Mouse (Mus musculus) hindbrain, embryonic 10.5 days (tissue): ENCODE results near the gene Jakmip3. TPM values are rescaled to one million over a fixed set of nuclear protein-coding genes. Genes with fewer than 3 reads are reported as not detected.

ENCODE experiments used
- DNase-seq: peaks from one replicate; pipeline ENCODE4 v3.0.0-alpha.2; 2017; ENCODE audit warnings: low spot score
- H3K27ac ChIP-seq: fragments of 300-500 bp; sonication (generic); 2 replicates; pipeline ENCODE4 v1.5.1; 2016; ENCODE audit warnings: mild to moderate bottlenecking, moderate library complexity
- H3K27me3 ChIP-seq: fragments of 300-500 bp; sonication (generic); 2 replicates; pipeline ENCODE4 v1.6.1; 2016; ENCODE audit warnings: mild to moderate bottlenecking; ENCODE audit not compliant: poor library complexity, insufficient read depth, severe bottlenecking
- H3K36me3 ChIP-seq: fragments of 300-500 bp; sonication (generic); 2 replicates; pipeline ENCODE4 v1.6.1; 2016; ENCODE audit warnings: mild to moderate bottlenecking, moderate library complexity
- H3K4me1 ChIP-seq: fragments of 300-500 bp; sonication (generic); replicated peaks from 2 replicates; pipeline ENCODE4 v1.6.1; 2016; ENCODE audit warnings: mild to moderate bottlenecking
- H3K4me3 ChIP-seq: fragments of 300-500 bp; sonication (generic); 2 replicates; pipeline ENCODE4 v1.5.1; 2016; ENCODE audit warnings: mild to moderate bottlenecking, moderate library complexity
- H3K9me3 ChIP-seq: fragments of 300-500 bp; sonication (generic); 2 replicates; pipeline ENCODE4 v1.6.1; 2016; ENCODE audit warnings: mild to moderate bottlenecking, moderate library complexity
- WGBS: fragments of 180-500 bp; shearing (Covaris S2); methylation state at CpG from one replicate; pipeline ENCODE4 v1.1.7; 2016; 5-methylcytosine and 5-hydroxymethylcytosine counted together
- polyA plus RNA-seq: library from polyadenylated mRNA; unstranded; fragments of >200 nt; fragmentation: Nextera tagmentation; extraction: Ambion mirVana; gene quantifications from 2 replicates; pipeline ENCODE4 v1.2.1, GENCODE M21; 2016

The Jakmip3 gene
- polyA plus RNA-seq, 1 experiment from 2014 or later = 1.8 TPM

- 68% methylated on average over 7 of the region's 7 CpGs for WGBS
- no peak overlapping the region for H3K4me3 ChIP-seq
- H3K27ac ChIP-seq = peak overlapping the region; percentile 87
- no peaks in the 10 kb centered on the region for H3K9me3 ChIP-seq
- peaks cover 75% of the 10 kb centered on the region for H3K4me1 ChIP-seq
- no peaks in the 10 kb centered on the region for H3K36me3 ChIP-seq
- peaks cover 24% of the 10 kb centered on the region for H3K27me3 ChIP-seq
- no peak for DNase-seq
Measured at GRCm38 (mm10) chr7:139079141-139079540, 138.6 kb downstream of the Jakmip3 start.

GRCm38 (mm10) chr7:139080714-139081113 is 140.2 kb downstream of the Jakmip3 start:
- peak; percentile 38 for DNase-seq
- H3K4me1 ChIP-seq = peaks cover 67% of the 10 kb centered on the region
- WGBS = 71% methylated on average over 4 of the region's 4 CpGs
- peaks cover 40% of the 10 kb centered on the region for H3K27me3 ChIP-seq
- H3K4me3 ChIP-seq = no peak overlapping the region
- H3K27ac ChIP-seq = no peak overlapping the region
- H3K36me3 ChIP-seq = no peaks in the 10 kb centered on the region
- H3K9me3 ChIP-seq = no peaks in the 10 kb centered on the region

- no peak overlapping the region for H3K4me3 ChIP-seq
- 76% methylated on average over 5 of the region's 5 CpGs for WGBS
- no peaks in the 10 kb centered on the region for H3K9me3 ChIP-seq
- H3K27ac ChIP-seq = 0 out of 2 replicates have a peak overlapping the region, but pooled peaks have one; percentile 46
- peaks cover 45% of the 10 kb centered on the region for H3K27me3 ChIP-seq
- H3K36me3 ChIP-seq = no peaks in the 10 kb centered on the region
- no peak for DNase-seq
- H3K4me1 ChIP-seq = peaks cover 64% of the 10 kb centered on the region
Measured at GRCm38 (mm10) chr7:139081158-139081557, 140.6 kb downstream of the Jakmip3 start.

GRCm38 (mm10) chr7:139082281-139082680 is 141.8 kb downstream of the Jakmip3 start:
- WGBS = 68% methylated on average over 8 of the region's 8 CpGs
- Histone ChIP-seq H3K36me3 (no peaks in the 10 kb centered on the region), H3K9me3 (no peaks in the 10 kb centered on the region), H3K4me1 (peaks cover 62% of the 10 kb centered on the region), H3K27ac (0 out of 2 replicates have a peak overlapping the region, but pooled peaks have one; percentile 46), H3K4me3 (no peak overlapping the region), H3K27me3 (peaks cover 51% of the 10 kb centered on the region)
- DNase-seq = no peak

- WGBS = 56% methylated on average over 1 of the region's 1 CpGs
- no peaks in the 10 kb centered on the region for H3K9me3 ChIP-seq
- no peak overlapping the region for H3K4me3 ChIP-seq
- H3K4me1 ChIP-seq = peaks cover 58% of the 10 kb centered on the region
- no peak overlapping the region for H3K27ac ChIP-seq
- no peak for DNase-seq
- H3K27me3 ChIP-seq = peaks cover 49% of the 10 kb centered on the region
- H3K36me3 ChIP-seq = peaks cover 15% of the 10 kb centered on the region
Measured at GRCm38 (mm10) chr7:139084316-139084715, 143.8 kb downstream of the Jakmip3 start.

- H3K9me3 ChIP-seq = no peaks in the 10 kb centered on the region
- H3K36me3 ChIP-seq = peaks cover 29% of the 10 kb centered on the region
- peak within 1 kb of the TSS; percentile 68 for H3K4me3 ChIP-seq
- WGBS = 5% methylated on average over 32 of the region's 32 CpGs
- peak; percentile 88 for DNase-seq
- peaks cover 49% of the 10 kb centered on the region for H3K27me3 ChIP-seq
- peak within 1 kb of the TSS; percentile 93 for H3K27ac ChIP-seq
- H3K4me1 ChIP-seq = peaks cover 55% of the 10 kb centered on the region
Measured at GRCm38 (mm10) chr7:139085629-139086194, 145.2 kb downstream of the Jakmip3 start, which contains the start of gene Dpysl4. TSS of gene Dpysl4 (plus strand) at chr7:139086001.

GRCm38 (mm10) chr7:139086195-139087158 is 145.9 kb downstream of the Jakmip3 start:
- Histone ChIP-seq H3K4me3 (peak overlapping the region; percentile 68), H3K27ac (peak overlapping the region; percentile 93), H3K27me3 (peaks cover 49% of the 10 kb centered on the region), H3K9me3 (no peaks in the 10 kb centered on the region), H3K36me3 (peaks cover 37% of the 10 kb centered on the region), H3K4me1 (peaks cover 51% of the 10 kb centered on the region)
- no peak for DNase-seq
- WGBS = 2% methylated on average over 61 of the region's 61 CpGs

GRCm38 (mm10) chr7:139087801-139088200 is 147.3 kb downstream of the Jakmip3 start:
- H3K27ac ChIP-seq = 0 out of 2 replicates have a peak overlapping the region, but pooled peaks have one; percentile 93
- H3K9me3 ChIP-seq = no peaks in the 10 kb centered on the region
- DNase-seq = no peak
- H3K4me3 ChIP-seq = peak overlapping the region; percentile 68
- 65% methylated on average over 2 of the region's 2 CpGs for WGBS
- H3K4me1 ChIP-seq = peaks cover 40% of the 10 kb centered on the region
- peaks cover 50% of the 10 kb centered on the region for H3K36me3 ChIP-seq
- H3K27me3 ChIP-seq = peaks cover 49% of the 10 kb centered on the region

- WGBS = 88% methylated on average over 12 of the region's 12 CpGs
- DNase-seq = no peak
Measured at GRCm38 (mm10) chr7:139089892-139090874, 149.7 kb downstream of the Jakmip3 start.

GRCm38 (mm10) chr7:139091681-139092080 is 151.2 kb downstream of the Jakmip3 start:
- Histone ChIP-seq H3K4me1 (peaks cover 26% of the 10 kb centered on the region), H3K4me3 (no peak overlapping the region), H3K36me3 (peaks cover 89% of the 10 kb centered on the region), H3K9me3 (no peaks in the 10 kb centered on the region), H3K27ac (no peak overlapping the region), H3K27me3 (peaks cover 16% of the 10 kb centered on the region)
- WGBS = 84% methylated on average over 9 of the region's 9 CpGs
- DNase-seq = no peak

More at GRCm38 (mm10) chr7:139089892-139090874, 149.7 kb downstream of the Jakmip3 start:
- Histone ChIP-seq H3K4me3 (no peak overlapping the region), H3K36me3 (peaks cover 74% of the 10 kb centered on the region), H3K27me3 (peaks cover 31% of the 10 kb centered on the region), H3K4me1 (peaks cover 36% of the 10 kb centered on the region), H3K9me3 (no peaks in the 10 kb centered on the region), H3K27ac (no peak overlapping the region)

GRCm38 (mm10) chr7:139092676-139093075 is 152.1 kb downstream of the Jakmip3 start:
- WGBS = 96% methylated on average over 5 of the region's 5 CpGs
- no peak for DNase-seq
- H3K4me3 ChIP-seq = no peak overlapping the region
- H3K27ac ChIP-seq = no peak overlapping the region
- H3K27me3 ChIP-seq = peaks cover 6% of the 10 kb centered on the region
- peaks cover 16% of the 10 kb centered on the region for H3K4me1 ChIP-seq
- H3K9me3 ChIP-seq = no peaks in the 10 kb centered on the region
- H3K36me3 ChIP-seq = peaks cover 98% of the 10 kb centered on the region

- Histone ChIP-seq H3K4me1 (peaks cover 12% of the 10 kb centered on the region), H3K9me3 (no peaks in the 10 kb centered on the region), H3K27me3 (peaks cover 2% of the 10 kb centered on the region), H3K27ac (no peak overlapping the region), H3K36me3 (peaks cover 99% of the 10 kb centered on the region), H3K4me3 (no peak overlapping the region)
- 91% methylated on average over 5 of the region's 5 CpGs for WGBS
- no peak for DNase-seq
Measured at GRCm38 (mm10) chr7:139093124-139093523, 152.6 kb downstream of the Jakmip3 start.
